Mouse (Mus musculus): ENCODE data around the gene Emc6. TPM values are rescaled to one million over a fixed set of nuclear protein-coding genes. Genes with fewer than 3 reads are reported as not detected.
A peak's percentile ranks its signal among the peaks of the same experiment; 100 is the strongest.

Emc6 gene
- polyA plus RNA-seq, 1 experiment: 27.2 TPM

- H3K4me1 ChIP-seq (ENCODE audit: control insufficient read depth, insufficient read depth, insufficient read length): no peaks in the 10 kb centered on the region
- no peaks in the 10 kb centered on the region for H3K27me3 ChIP-seq (ENCODE audit: control insufficient read depth, insufficient read depth, low read length)
- TF ChIP-seq POLR2A (IDR thresholded peaks at IDR 0.05; ENCODE audit: low read depth, low read length): no peak
- no peak for TF ChIP-seq CTCF (IDR thresholded peaks at IDR 0.05; ENCODE audit: extremely low read depth, insufficient read depth, insufficient read length, insufficient replicate concordance)
- H3K27ac ChIP-seq (ENCODE audit: insufficient read depth, low read length): no peak overlapping the region
- DNase-seq (ENCODE audit: low read depth in 1 of 2, low spot score in 2 of 2): no peak
- 86% methylated on average over 8 of the region's 8 CpGs for WGBS
- no peaks in the 10 kb centered on the region for H3K36me3 ChIP-seq (ENCODE audit: control insufficient read depth, insufficient read depth, low read length)
- no peak overlapping the region for H3K4me3 ChIP-seq (ENCODE audit: extremely low read depth, insufficient read depth, insufficient read length)
These were observed 8.8 kb downstream of the Emc6 start for GRCm38 (mm10) chr11:73168071-73168470.

- Histone ChIP-seq H3K27ac (ENCODE audit: insufficient read depth, low read length) (no peak overlapping the region), H3K36me3 (ENCODE audit: control insufficient read depth, insufficient read depth, low read length) (no peaks in the 10 kb centered on the region), H3K4me3 (ENCODE audit: extremely low read depth, insufficient read depth, insufficient read length) (no peak overlapping the region), H3K4me1 (ENCODE audit: control insufficient read depth, insufficient read depth, insufficient read length) (no peaks in the 10 kb centered on the region; the same call in 1 of the 2 replicates), H3K27me3 (ENCODE audit: control insufficient read depth, insufficient read depth, low read length) (peaks cover 5% of the 10 kb centered on the region)
- WGBS: 10% methylated on average over 5 of the region's 5 CpGs
- DNase-seq (ENCODE audit: low read depth in 1 of 2, low spot score in 2 of 2): no peak
- no peak for TF ChIP-seq POLR2A (IDR thresholded peaks at IDR 0.05; ENCODE audit: low read depth, low read length)
- TF ChIP-seq CTCF (IDR thresholded peaks at IDR 0.05; ENCODE audit: extremely low read depth, insufficient read depth, insufficient read length, insufficient replicate concordance): no peak
These were observed 14.6 kb downstream of the Emc6 start for GRCm38 (mm10) chr11:73162284-73162683.

- no peak overlapping the region for H3K4me3 ChIP-seq (ENCODE audit: extremely low read depth, insufficient read depth, insufficient read length)
- no peaks in the 10 kb centered on the region; the same call in 1 of the 2 replicates for H3K4me1 ChIP-seq (ENCODE audit: control insufficient read depth, insufficient read depth, insufficient read length)
- no peak overlapping the region for H3K27ac ChIP-seq (ENCODE audit: insufficient read depth, low read length)
- no peak for TF ChIP-seq POLR2A (IDR thresholded peaks at IDR 0.05; ENCODE audit: low read depth, low read length)
- TF ChIP-seq CTCF (IDR thresholded peaks at IDR 0.05; ENCODE audit: extremely low read depth, insufficient read depth, insufficient read length, insufficient replicate concordance): no peak
- H3K36me3 ChIP-seq (ENCODE audit: control insufficient read depth, insufficient read depth, low read length): no peaks in the 10 kb centered on the region
- peaks cover 5% of the 10 kb centered on the region for H3K27me3 ChIP-seq (ENCODE audit: control insufficient read depth, insufficient read depth, low read length)
- DNase-seq (ENCODE audit: low read depth in 1 of 2, low spot score in 2 of 2): no peak
- WGBS: 79% methylated on average over 4 of the region's 4 CpGs
These were observed 15.2 kb downstream of the Emc6 start for GRCm38 (mm10) chr11:73161616-73162015.

- 48% methylated on average over 6 of the region's 6 CpGs for WGBS
- Histone ChIP-seq H3K27me3 (ENCODE audit: control insufficient read depth, insufficient read depth, low read length) (peaks cover 5% of the 10 kb centered on the region), H3K4me1 (ENCODE audit: control insufficient read depth, insufficient read depth, insufficient read length) (no peaks in the 10 kb centered on the region; the same call in 1 of the 2 replicates), H3K36me3 (ENCODE audit: control insufficient read depth, insufficient read depth, low read length) (no peaks in the 10 kb centered on the region), H3K4me3 (ENCODE audit: extremely low read depth, insufficient read depth, insufficient read length) (peak overlapping the region; percentile 27; the same call in 1 of the 2 replicates), H3K27ac (ENCODE audit: insufficient read depth, low read length) (no peak overlapping the region)
- no peak for DNase-seq (ENCODE audit: low read depth in 1 of 2, low spot score in 2 of 2)
- TF ChIP-seq CTCF (IDR thresholded peaks at IDR 0.05; ENCODE audit: extremely low read depth, insufficient read depth, insufficient read length, insufficient replicate concordance) (no peak), POLR2A (IDR thresholded peaks at IDR 0.05; ENCODE audit: low read depth, low read length) (no peak)
These were observed 16.0 kb downstream of the Emc6 start for GRCm38 (mm10) chr11:73160811-73161200.

- Histone ChIP-seq H3K4me3 (ENCODE audit: extremely low read depth, insufficient read depth, insufficient read length) (peak within 1 kb of the TSS; percentile 27; the same call in 1 of the 2 replicates), H3K4me1 (ENCODE audit: control insufficient read depth, insufficient read depth, insufficient read length) (no peaks in the 10 kb centered on the region; the same call in 1 of the 2 replicates), H3K27me3 (ENCODE audit: control insufficient read depth, insufficient read depth, low read length) (peaks cover 5% of the 10 kb centered on the region), H3K27ac (ENCODE audit: insufficient read depth, low read length) (no peak within 1 kb of the TSS), H3K36me3 (ENCODE audit: control insufficient read depth, insufficient read depth, low read length) (no peaks in the 10 kb centered on the region)
- 6% methylated on average over 49 of the region's 49 CpGs for WGBS
- DNase-seq (ENCODE audit: low read depth in 1 of 2, low spot score in 2 of 2): no peak
- TF ChIP-seq POLR2A (IDR thresholded peaks at IDR 0.05; ENCODE audit: low read depth, low read length) (no peak), CTCF (IDR thresholded peaks at IDR 0.05; ENCODE audit: extremely low read depth, insufficient read depth, insufficient read length, insufficient replicate concordance) (no peak)
These were observed 16.7 kb downstream of the Emc6 start, which contains the start of gene P2rx5 for GRCm38 (mm10) chr11:73159957-73160810. Gene P2rx5, plus strand, starts transcription at chr11:73160421.

GRCm38 (mm10) chr11:73155071-73155470 is 21.8 kb downstream of the Emc6 start:
- TF ChIP-seq POLR2A (IDR thresholded peaks at IDR 0.05; ENCODE audit: low read depth, low read length) (no peak), CTCF (IDR thresholded peaks at IDR 0.05; ENCODE audit: extremely low read depth, insufficient read depth, insufficient read length, insufficient replicate concordance) (no peak)
- no peaks in the 10 kb centered on the region for H3K4me1 ChIP-seq (ENCODE audit: control insufficient read depth, insufficient read depth, insufficient read length)
- H3K36me3 ChIP-seq (ENCODE audit: control insufficient read depth, insufficient read depth, low read length): no peaks in the 10 kb centered on the region
- H3K27me3 ChIP-seq (ENCODE audit: control insufficient read depth, insufficient read depth, low read length): no peaks in the 10 kb centered on the region; the same call in 1 of the 2 replicates
- no peak overlapping the region for H3K4me3 ChIP-seq (ENCODE audit: extremely low read depth, insufficient read depth, insufficient read length)
- DNase-seq (ENCODE audit: low read depth in 1 of 2, low spot score in 2 of 2): no peak
- 76% methylated on average over 6 of the region's 6 CpGs for WGBS
- H3K27ac ChIP-seq (ENCODE audit: insufficient read depth, low read length): no peak overlapping the region

- Histone ChIP-seq H3K4me3 (ENCODE audit: extremely low read depth, insufficient read depth, insufficient read length) (no peak overlapping the region), H3K27me3 (ENCODE audit: control insufficient read depth, insufficient read depth, low read length) (no peaks in the 10 kb centered on the region), H3K4me1 (ENCODE audit: control insufficient read depth, insufficient read depth, insufficient read length) (no peaks in the 10 kb centered on the region), H3K36me3 (ENCODE audit: control insufficient read depth, insufficient read depth, low read length) (no peaks in the 10 kb centered on the region), H3K27ac (ENCODE audit: insufficient read depth, low read length) (no peak overlapping the region)
- DNase-seq (ENCODE audit: low read depth in 1 of 2, low spot score in 2 of 2): no peak
- WGBS: 85% methylated on average over 9 of the region's 9 CpGs
- no peak for TF ChIP-seq CTCF (IDR thresholded peaks at IDR 0.05; ENCODE audit: extremely low read depth, insufficient read depth, insufficient read length, insufficient replicate concordance)
- no peak for TF ChIP-seq POLR2A (IDR thresholded peaks at IDR 0.05; ENCODE audit: low read depth, low read length)
These were observed 28.6 kb downstream of the Emc6 start for GRCm38 (mm10) chr11:73148209-73148608.

Measured in spleen, adult 2 months (tissue).